Mouse (Mus musculus): ENCODE results near the gene Slc6a21.

- TF ChIP-seq CTCF (IDR thresholded peaks at IDR 0.05; ENCODE audit: low read depth, low read length) (no peak), POLR2A (IDR thresholded peaks at IDR 0.05; ENCODE audit: extremely low read depth, insufficient read depth, low read length) (no peak)
Observed at GRCm38 (mm10) chr7:45257063-45257840, 20.1 kb upstream of the Slc6a21 start.
